Mouse (Mus musculus) kidney, embryonic 16.5 days (tissue): ENCODE measurements at regions not wholly inside any gene's neighbourhood (a gene's known extent, or its start where the extent isn't known, plus 50 kb on each side); places are given as distances from the start of the nearest gene placed in this dataset.

Source experiments
- ATAC-seq: fragments of 200-750 bp; cut with Nextera tagmentation; 2 replicates; pipeline ENCODE4 v1.8.0; 2017; ENCODE audit warnings: moderate TSS enrichment; ENCODE audit not compliant: low FRiP score, low TSS enrichment
- H3K27ac ChIP-seq: fragments of 300-500 bp; sonication (generic); 2 replicates; pipeline ENCODE4 v1.5.1; 2014; ENCODE audit warnings: low read length
- H3K27me3 ChIP-seq: fragments of 300-500 bp; sonication (generic); 2 replicates; pipeline ENCODE4 v1.6.1; 2014; ENCODE audit warnings: low read length, control low read depth, mixed read lengths; ENCODE audit not compliant: insufficient read depth
- H3K36me3 ChIP-seq: fragments of 300-500 bp; sonication (generic); 2 replicates; pipeline ENCODE4 v1.6.1; 2014; ENCODE audit warnings: low read length, control low read depth, mixed read lengths; ENCODE audit not compliant: insufficient read depth
- H3K4me1 ChIP-seq: fragments of 300-500 bp; sonication (generic); 2 replicates; pipeline ENCODE4 v1.6.1; 2014; ENCODE audit warnings: low read length, control low read depth, mixed read lengths; ENCODE audit not compliant: insufficient read depth
- H3K4me2 ChIP-seq: fragments of 300-500 bp; sonication (generic); replicated peaks from 2 replicates; pipeline ENCODE4 v1.6.1; 2014; ENCODE audit warnings: low read depth, low read length
- H3K4me3 ChIP-seq: fragments of 300-500 bp; sonication (generic); 2 replicates; pipeline ENCODE4 v1.5.1; 2014; ENCODE audit warnings: mild to moderate bottlenecking, low read length
- H3K9ac ChIP-seq: fragments of 300-500 bp; sonication (generic); replicated peaks from 2 replicates; pipeline ENCODE4 v1.6.1; 2014; ENCODE audit warnings: low read length
- H3K9me3 ChIP-seq: fragments of 300-500 bp; sonication (generic); 2 replicates; pipeline ENCODE4 v1.6.1; 2016; ENCODE audit warnings: low read length, control low read depth
- WGBS: fragments of 180-500 bp; shearing (Covaris S2); extraction: QIAGEN DNeasy Blood & Tissue Kit; methylation state at CpG from one replicate; pipeline ENCODE4 v1.1.7; 2014; 5-methylcytosine and 5-hydroxymethylcytosine counted together

DNA sequence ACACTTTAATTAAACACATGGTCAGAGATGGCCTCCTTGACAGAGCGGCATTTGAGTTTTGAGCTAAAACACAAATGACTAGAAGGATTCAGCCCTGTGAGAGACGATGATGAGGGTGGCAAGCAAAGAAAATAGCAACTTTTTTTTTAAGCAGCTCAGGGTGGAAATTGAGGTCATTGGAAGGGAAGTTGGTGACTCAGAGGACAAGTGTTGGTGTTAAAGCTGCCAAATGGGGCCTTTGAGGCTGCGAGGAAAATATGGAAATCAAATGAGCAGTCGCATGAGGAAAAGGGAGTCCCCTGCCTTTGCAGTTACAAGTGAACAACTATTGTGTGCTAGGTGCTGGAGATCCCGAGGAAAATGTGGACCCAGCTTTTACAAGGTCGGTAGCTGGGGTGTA, 69.5 kb upstream of the Cplx2 start:
- Histone ChIP-seq H3K27ac (no peak overlapping the region), H3K36me3 (no peaks in the 10 kb centered on the region), H3K9me3 (no peaks in the 10 kb centered on the region), H3K4me3 (no peak overlapping the region), H3K4me1 (peaks cover 17% of the 10 kb centered on the region), H3K4me2 (peak overlapping the region; percentile 96), H3K9ac (no peak overlapping the region), H3K27me3 (no peaks in the 10 kb centered on the region)
- 25% methylated on average over 6 of the region's 6 CpGs for WGBS
- ATAC-seq = no peak

DNA sequence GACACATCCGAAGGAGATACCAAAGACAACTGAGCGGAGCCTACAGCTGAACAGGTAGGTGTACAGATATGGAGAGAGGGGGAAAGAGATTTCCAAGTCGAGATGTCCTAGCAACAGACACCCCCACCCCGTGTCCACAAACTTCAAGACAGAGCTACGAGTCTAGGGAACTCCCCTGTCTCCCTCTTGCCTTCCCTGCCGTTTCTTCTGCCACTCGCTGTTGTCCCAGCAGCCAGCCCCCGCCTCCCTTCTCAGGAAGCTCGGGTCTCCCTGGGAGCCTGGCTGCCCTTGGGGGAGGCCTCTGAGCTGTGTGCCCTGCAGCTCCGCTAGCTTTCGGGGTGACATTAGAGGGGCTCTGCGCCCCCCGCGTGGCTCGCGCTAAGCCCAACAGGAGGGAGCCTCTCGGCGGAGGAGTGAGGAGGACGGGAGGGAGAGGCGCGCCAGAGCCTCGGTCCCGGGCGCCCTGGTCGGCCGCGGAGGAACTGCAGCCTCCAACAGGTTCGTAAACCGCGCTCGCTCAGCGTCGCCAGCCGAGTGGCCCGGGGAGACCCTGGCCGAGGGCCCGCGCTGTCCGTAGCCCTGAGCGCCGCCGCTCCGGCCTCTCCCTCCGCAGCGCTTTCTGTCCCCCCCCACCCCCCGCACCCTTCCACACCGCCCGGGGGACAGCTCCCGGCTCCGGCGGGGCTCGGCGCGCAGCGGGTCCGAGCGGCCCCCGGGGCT, 68.6 kb upstream of the Cplx2 start:
- Histone ChIP-seq H3K4me2 (peak overlapping the region; percentile 96), H3K27me3 (no peaks in the 10 kb centered on the region), H3K4me1 (peaks cover 17% of the 10 kb centered on the region), H3K9me3 (no peaks in the 10 kb centered on the region), H3K27ac (peak overlapping the region; percentile 99), H3K4me3 (peak overlapping the region; percentile 79), H3K9ac (peak overlapping the region; percentile 95), H3K36me3 (no peaks in the 10 kb centered on the region)
- under 1% methylated on average over 57 of the region's 58 CpGs for WGBS
- peak; percentile 69 for ATAC-seq

DNA sequence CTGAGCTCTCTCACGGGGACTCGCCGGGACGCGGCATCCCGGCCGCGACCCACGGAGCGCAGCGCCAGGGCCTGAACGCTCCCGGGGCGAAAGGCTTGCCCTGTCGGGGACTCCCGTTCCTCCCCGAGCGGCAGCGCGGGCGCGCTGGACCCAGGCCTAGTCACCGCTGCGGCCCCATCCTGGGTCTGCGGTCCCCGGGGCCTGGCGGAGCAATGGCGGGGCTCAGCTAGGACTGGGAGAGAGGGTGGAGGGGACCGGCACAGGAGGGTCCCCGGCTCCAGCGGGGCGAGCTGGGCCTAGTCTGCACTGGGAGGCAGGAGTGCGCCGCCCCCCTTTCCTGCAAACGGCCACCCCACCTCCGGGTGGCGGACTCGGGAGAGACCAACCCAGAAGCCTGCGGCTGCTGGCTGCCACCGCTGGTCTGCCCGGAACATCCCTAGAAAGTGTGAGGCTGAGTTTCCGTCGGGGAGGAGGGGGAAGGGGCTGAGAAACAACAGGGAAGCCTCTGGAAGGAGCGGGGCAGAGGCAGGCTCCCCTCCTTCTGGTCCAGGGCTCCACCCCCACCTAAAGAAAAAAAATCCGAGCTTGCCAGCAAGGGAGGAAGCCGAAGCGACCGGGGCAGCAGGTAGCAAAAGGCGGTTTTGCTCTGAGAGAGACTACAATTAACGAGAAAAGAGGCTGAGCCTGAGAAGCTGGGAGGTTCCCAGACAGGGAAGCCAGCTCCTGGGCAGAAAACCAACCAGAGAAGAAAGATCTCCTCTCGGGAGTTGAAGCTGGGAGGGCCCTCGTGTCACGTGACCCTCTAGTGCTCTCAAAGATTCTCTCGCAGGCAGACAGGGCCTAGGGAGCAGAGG, 67.9 kb upstream of the Cplx2 start:
- no peaks in the 10 kb centered on the region for H3K27me3 ChIP-seq
- no peaks in the 10 kb centered on the region for H3K36me3 ChIP-seq
- H3K27ac ChIP-seq = peak overlapping the region; percentile 99
- H3K4me3 ChIP-seq = peak overlapping the region; percentile 79
- H3K4me2 ChIP-seq = peak overlapping the region; percentile 96
- peaks cover 17% of the 10 kb centered on the region for H3K4me1 ChIP-seq
- peak; percentile 87 for ATAC-seq
- WGBS = under 1% methylated on average over 51 of the region's 54 CpGs
- no peaks in the 10 kb centered on the region for H3K9me3 ChIP-seq
- peak overlapping the region; percentile 95 for H3K9ac ChIP-seq

DNA sequence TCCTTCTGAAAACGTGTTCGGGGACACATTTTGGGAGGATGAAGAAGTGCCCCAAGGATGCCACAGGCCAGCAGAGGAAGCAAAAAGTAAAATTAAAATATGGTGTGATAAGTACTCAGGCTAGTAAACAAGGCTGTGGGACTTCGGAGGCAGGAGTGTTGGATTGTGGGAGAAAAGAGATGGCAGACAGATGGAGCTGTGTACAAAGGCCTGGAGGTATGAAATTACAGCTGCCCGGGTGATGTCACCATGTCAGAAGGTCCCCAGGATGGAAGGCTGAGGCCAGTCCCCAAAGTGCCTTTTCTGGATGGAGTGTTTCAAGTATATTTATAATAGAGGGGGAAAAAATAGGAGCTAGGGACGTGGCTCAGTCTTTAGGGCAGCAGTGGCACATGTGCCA, 66.9 kb upstream of the Cplx2 start:
- peak overlapping the region; percentile 95; the same call in 1 of the 2 replicates for H3K9ac ChIP-seq
- 34% methylated on average over 5 of the region's 5 CpGs for WGBS
- H3K36me3 ChIP-seq = no peaks in the 10 kb centered on the region
- no peaks in the 10 kb centered on the region for H3K9me3 ChIP-seq
- ATAC-seq = no peak
- H3K27me3 ChIP-seq = no peaks in the 10 kb centered on the region
- H3K27ac ChIP-seq = peak overlapping the region; percentile 99; the same call in 1 of the 2 replicates
- no peak overlapping the region for H3K4me3 ChIP-seq
- peaks cover 17% of the 10 kb centered on the region for H3K4me1 ChIP-seq
- H3K4me2 ChIP-seq = peak overlapping the region; percentile 96; the same call in 1 of the 2 replicates

DNA sequence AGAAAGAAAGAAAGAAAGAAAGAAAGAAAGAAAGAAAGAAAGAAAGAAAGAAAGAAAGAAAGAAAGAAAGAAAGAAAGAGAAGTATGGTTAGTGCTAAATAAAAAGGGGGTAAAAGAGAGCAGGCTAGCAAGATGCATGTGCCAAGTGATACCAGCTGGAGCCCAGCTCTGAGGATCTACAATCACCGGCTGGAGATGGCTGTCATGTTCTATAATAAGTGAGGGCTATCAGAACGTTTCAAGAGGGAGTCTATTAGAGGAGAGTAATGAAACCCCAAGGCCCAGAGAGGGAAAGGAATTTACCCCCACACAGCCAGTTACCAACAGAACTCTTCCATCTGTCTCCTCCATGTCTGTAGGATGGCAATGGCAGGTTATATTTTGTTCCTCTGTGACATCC, 62.6 kb upstream of the Cplx2 start:
- H3K4me1 ChIP-seq = peaks cover 16% of the 10 kb centered on the region
- no peaks in the 10 kb centered on the region for H3K27me3 ChIP-seq
- H3K9me3 ChIP-seq = no peaks in the 10 kb centered on the region
- 26% methylated on average over 2 of the region's 2 CpGs for WGBS
- H3K36me3 ChIP-seq = no peaks in the 10 kb centered on the region
- H3K27ac ChIP-seq = no peak overlapping the region
- no peak overlapping the region for H3K4me2 ChIP-seq
- no peak for ATAC-seq
- no peak overlapping the region for H3K9ac ChIP-seq
- no peak overlapping the region for H3K4me3 ChIP-seq

DNA sequence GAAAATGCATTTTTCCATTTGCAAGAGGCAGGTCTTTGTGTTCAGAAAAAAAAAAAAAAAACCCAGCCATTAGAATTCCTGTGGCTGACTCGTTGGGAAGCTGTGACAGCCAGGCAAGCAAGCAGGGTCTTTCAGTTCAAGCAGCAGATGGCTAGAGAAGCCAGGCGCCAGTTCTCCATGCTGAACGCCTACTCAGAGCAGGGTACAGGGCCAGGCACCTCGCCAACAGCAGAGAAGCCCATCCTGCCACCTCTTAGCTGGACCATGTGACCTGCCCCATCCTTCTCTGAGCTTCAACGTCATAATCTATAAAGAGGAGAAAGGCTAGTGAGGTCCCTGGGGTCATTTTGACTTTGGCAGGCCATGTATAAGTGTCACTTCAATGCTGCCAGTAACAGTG, 61.8 kb upstream of the Cplx2 start:
- H3K4me2 ChIP-seq = no peak overlapping the region
- H3K4me1 ChIP-seq = peaks cover 8% of the 10 kb centered on the region
- H3K9me3 ChIP-seq = no peaks in the 10 kb centered on the region
- ATAC-seq = no peak
- WGBS = 37% methylated on average over 5 of the region's 5 CpGs
- no peak overlapping the region for H3K4me3 ChIP-seq
- H3K9ac ChIP-seq = no peak overlapping the region
- H3K27ac ChIP-seq = no peak overlapping the region
- 0 out of 2 replicates have a peak, but pooled peaks cover under 1% of the 10 kb centered on the region for H3K36me3 ChIP-seq
- H3K27me3 ChIP-seq = no peaks in the 10 kb centered on the region

DNA sequence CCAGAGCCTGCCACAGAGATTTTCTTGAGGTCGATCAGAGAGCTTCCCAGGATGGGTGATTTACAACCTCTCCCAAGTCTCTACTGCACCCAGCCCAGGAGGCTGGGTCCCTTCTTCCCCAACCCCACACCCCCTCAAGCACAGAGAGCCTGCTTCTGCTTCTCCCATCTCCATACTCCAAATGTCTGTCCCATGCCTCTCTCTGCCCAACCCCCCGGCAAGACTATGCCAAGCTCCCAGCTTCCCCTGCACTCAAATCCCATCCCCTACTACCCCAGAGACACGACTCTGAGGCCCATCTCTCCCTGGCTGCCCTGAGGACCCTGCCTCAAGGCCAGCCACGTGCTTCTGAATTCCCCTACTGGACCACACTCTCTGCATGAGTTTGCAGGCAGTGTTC, 61.0 kb upstream of the Cplx2 start:
- 0 out of 2 replicates have a peak, but pooled peaks cover 3% of the 10 kb centered on the region for H3K36me3 ChIP-seq
- H3K27ac ChIP-seq = no peak overlapping the region
- 34% methylated on average over 4 of the region's 4 CpGs for WGBS
- no peaks in the 10 kb centered on the region for H3K27me3 ChIP-seq
- no peak overlapping the region for H3K4me3 ChIP-seq
- ATAC-seq = no peak
- H3K9me3 ChIP-seq = no peaks in the 10 kb centered on the region
- H3K9ac ChIP-seq = no peak overlapping the region
- H3K4me2 ChIP-seq = no peak overlapping the region
- peaks cover 8% of the 10 kb centered on the region for H3K4me1 ChIP-seq

DNA sequence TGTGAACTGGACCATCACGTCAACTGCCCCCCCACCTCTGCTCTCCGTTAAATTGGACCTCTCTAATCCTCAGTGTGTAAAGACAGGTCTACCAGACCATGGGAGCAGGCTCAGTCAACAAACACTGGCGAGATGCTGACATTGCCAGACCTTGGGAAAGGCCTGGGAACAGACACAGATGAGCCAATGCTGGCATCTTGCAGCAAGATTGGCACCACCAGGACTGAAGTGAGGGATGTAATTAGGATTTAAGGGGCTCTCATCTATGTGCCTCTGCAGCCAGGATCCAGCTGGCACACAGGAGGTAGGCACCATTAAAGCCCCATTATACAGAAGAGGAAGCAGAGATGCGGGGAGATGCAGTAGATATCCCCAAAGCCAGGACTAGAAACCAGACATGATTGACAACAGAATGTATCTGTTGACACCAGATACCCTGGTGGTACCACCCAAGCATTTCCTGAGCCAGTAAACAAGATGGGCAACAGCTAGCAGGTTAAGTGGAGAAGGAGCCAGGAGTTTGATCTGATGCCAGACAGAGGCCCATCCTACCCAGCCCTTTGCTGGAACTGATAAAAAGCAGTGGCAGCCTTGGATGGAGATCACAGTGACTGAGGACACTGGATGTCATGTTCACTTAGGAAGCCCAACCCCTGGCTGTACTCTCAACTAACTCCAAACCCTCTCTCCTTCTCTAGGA, 59.7 kb upstream of the Cplx2 start:
- 86% methylated on average over 4 of the region's 4 CpGs for WGBS
- Histone ChIP-seq H3K4me2 (no peak overlapping the region), H3K4me1 (peaks cover 8% of the 10 kb centered on the region), H3K9ac (no peak overlapping the region), H3K36me3 (0 out of 2 replicates have a peak, but pooled peaks cover 3% of the 10 kb centered on the region), H3K27me3 (no peaks in the 10 kb centered on the region), H3K9me3 (no peaks in the 10 kb centered on the region), H3K4me3 (no peak overlapping the region), H3K27ac (no peak overlapping the region)
- no peak for ATAC-seq

DNA sequence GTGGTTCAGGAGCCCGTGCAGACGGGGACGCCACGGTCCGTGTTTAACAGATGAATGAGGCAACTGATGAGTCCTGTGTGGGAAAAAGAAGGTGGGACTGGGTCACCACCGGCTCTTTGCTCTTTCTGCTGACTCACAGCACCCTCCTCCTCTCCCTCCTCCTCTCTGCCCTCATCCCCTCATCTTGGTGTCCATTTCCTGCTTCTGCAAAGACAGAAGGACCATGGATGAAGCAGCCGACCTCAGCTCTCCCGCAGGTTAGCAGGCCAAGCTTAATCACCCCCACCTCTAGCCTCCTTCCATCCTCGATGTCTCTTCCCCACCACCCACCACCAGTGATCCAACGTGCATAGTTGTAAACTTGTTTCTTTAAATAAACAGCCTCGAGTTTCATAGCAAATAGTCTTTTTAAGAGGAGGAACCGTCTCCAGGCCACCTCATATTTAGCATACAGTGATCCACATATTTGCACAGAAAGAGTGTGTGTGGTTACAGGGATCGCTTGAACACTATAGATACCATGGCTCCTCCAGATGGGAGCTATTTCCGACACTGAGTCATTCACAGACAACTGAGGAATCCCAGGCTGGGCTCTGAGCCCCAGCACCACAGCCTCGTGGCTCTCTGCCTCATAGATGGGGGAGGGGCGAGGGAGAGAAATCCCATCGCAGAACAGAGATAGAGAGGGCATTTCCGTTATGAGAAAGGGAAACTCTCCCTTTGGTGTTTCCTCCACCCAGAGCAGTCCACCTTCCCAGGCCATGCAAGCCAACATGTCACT, 58.6 kb upstream of the Cplx2 start:
- H3K4me1 ChIP-seq = peaks cover 8% of the 10 kb centered on the region
- H3K9me3 ChIP-seq = no peaks in the 10 kb centered on the region
- H3K36me3 ChIP-seq = 0 out of 2 replicates have a peak, but pooled peaks cover 3% of the 10 kb centered on the region
- ATAC-seq = peak; percentile 50; the same call in 1 of the 2 replicates
- no peak overlapping the region for H3K4me2 ChIP-seq
- no peaks in the 10 kb centered on the region for H3K27me3 ChIP-seq
- 62% methylated on average over 18 of the region's 18 CpGs for WGBS
- no peak overlapping the region for H3K4me3 ChIP-seq
- H3K27ac ChIP-seq = peak overlapping the region; percentile 52; the same call in 1 of the 2 replicates
- no peak overlapping the region for H3K9ac ChIP-seq
